Mouse (Mus musculus) intestine, postnatal 0 days (tissue): ENCODE measurements around the gene Snx29. TPM values are rescaled to one million over a fixed set of nuclear protein-coding genes. Genes with fewer than 3 reads are reported as not detected.
A peak's percentile ranks its signal among the peaks of the same experiment; 100 is the strongest.
"Not testable (repeated sequence)": the region's sequence is repeated elsewhere in the genome, so short reads cannot be mapped to it uniquely, and the experiment has no call there.

Source experiments
- ATAC-seq: fragments of 200-750 bp; cut with Nextera tagmentation; 2 replicates; pipeline ENCODE4 v1.8.0; 2017; ENCODE audit warnings: mild to moderate bottlenecking, moderate TSS enrichment, moderate library complexity
- H3K27ac ChIP-seq: fragments of 300-500 bp; sonication (generic); 2 replicates; pipeline ENCODE4 v1.5.1; 2014; ENCODE audit warnings: mild to moderate bottlenecking, low read depth, low read length, moderate library complexity
- H3K27me3 ChIP-seq: fragments of 300-500 bp; sonication (generic); replicated peaks from 2 replicates; pipeline ENCODE4 v1.6.1; 2014; ENCODE audit warnings: low read length, mixed read lengths; ENCODE audit not compliant: control insufficient read depth, insufficient read depth
- H3K36me3 ChIP-seq: fragments of 300-500 bp; sonication (generic); 2 replicates; pipeline ENCODE4 v1.6.1; 2014; ENCODE audit warnings: mild to moderate bottlenecking, moderate library complexity; ENCODE audit not compliant: control insufficient read depth, insufficient read depth
- H3K4me1 ChIP-seq: fragments of 300-500 bp; sonication (generic); replicated peaks from 2 replicates; pipeline ENCODE4 v1.6.1; 2014; ENCODE audit warnings: antibody characterized with exemption, low read length, mixed read lengths; ENCODE audit not compliant: control insufficient read depth, insufficient read depth
- H3K4me2 ChIP-seq: fragments of 300-500 bp; sonication (generic); replicated peaks from 2 replicates; pipeline ENCODE4 v1.6.1; 2014; ENCODE audit warnings: low read depth, mild to moderate bottlenecking, moderate library complexity
- H3K4me3 ChIP-seq: fragments of 300-500 bp; sonication (generic); 2 replicates; pipeline ENCODE4 v1.5.1; 2014; ENCODE audit warnings: low read depth, low read length
- H3K9ac ChIP-seq: fragments of 300-500 bp; sonication (generic); 2 replicates; pipeline ENCODE4 v1.6.1; 2014; ENCODE audit warnings: mild to moderate bottlenecking, low read depth, low read length
- H3K9me3 ChIP-seq: fragments of 300-500 bp; sonication (generic); 2 replicates; pipeline ENCODE4 v1.6.1; 2016; ENCODE audit warnings: mixed run types; ENCODE audit not compliant: control insufficient read depth
- CTCF ChIP-seq: sonication (generic); IDR thresholded peaks from 2 replicates; pipeline ENCODE4 v1.5.1; 2016; ENCODE audit warnings: low read depth, mild to moderate bottlenecking, control low read depth, antibody characterized with exemption, moderate library complexity
- WGBS: fragments of 180-500 bp; shearing (Covaris S2); extraction: QIAGEN DNeasy Blood & Tissue Kit; methylation state at CpG from one replicate; pipeline ENCODE4 v1.1.7; 2014; 5-methylcytosine and 5-hydroxymethylcytosine counted together
- polyA plus RNA-seq: library from polyadenylated mRNA; unstranded; fragments of >200 nt; fragmentation: Nextera tagmentation; extraction: Ambion mirVana; gene quantifications from 2 replicates; pipeline ENCODE4 v1.2.1, GENCODE M21; 2015

The Snx29 gene
- polyA plus RNA-seq, 1 experiment from 2014 or later: 1.9 TPM

GRCm38 (mm10) chr16:11297700-11298099 is 25.0 kb upstream of the Snx29 start:
- 79% methylated on average over 1 of the region's 1 CpGs for WGBS
- not testable (repeated sequence) for H3K4me2 ChIP-seq, ATAC-seq, H3K4me1 ChIP-seq, H3K9me3 ChIP-seq, H3K9ac ChIP-seq, H3K36me3 ChIP-seq, H3K27ac ChIP-seq, H3K4me3 ChIP-seq, H3K27me3 ChIP-seq
- TF ChIP-seq CTCF: peak; percentile 68

DNA sequence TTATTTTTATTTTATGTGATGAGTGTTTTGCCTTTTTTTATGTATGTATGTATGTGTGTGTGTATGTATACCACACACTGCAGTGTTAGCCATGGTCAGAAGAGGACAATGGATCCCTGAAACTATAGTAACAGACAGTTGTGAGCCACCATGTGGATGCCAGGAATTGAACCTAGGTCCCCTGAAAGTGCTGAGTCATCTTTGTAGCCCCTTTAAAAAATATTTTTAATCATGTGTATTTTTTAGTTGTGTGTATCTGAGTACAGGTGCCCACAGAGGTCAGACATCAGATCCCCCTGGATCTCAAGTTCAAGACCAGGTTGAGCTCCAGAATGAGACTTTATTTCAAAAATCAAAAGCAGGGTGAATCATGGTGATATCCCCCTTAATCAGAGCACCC is 19.0 kb upstream of the Snx29 start:
- no peak overlapping the region for H3K9ac ChIP-seq
- no peak for TF ChIP-seq CTCF
- no peak overlapping the region for H3K4me2 ChIP-seq
- H3K27me3 ChIP-seq: no peaks in the 10 kb centered on the region
- no peak overlapping the region for H3K4me3 ChIP-seq
- H3K27ac ChIP-seq: no peak overlapping the region
- no peaks in the 10 kb centered on the region for H3K4me1 ChIP-seq
- ATAC-seq: no peak
- H3K36me3 ChIP-seq: no peaks in the 10 kb centered on the region
- H3K9me3 ChIP-seq: no peaks in the 10 kb centered on the region

- 87% methylated on average over 2 of the region's 2 CpGs for WGBS
- no peak for ATAC-seq
- Histone ChIP-seq H3K4me3 (no peak overlapping the region), H3K4me2 (no peak overlapping the region), H3K27ac (no peak overlapping the region), H3K9me3 (no peaks in the 10 kb centered on the region), H3K27me3 (no peaks in the 10 kb centered on the region), H3K36me3 (no peaks in the 10 kb centered on the region), H3K4me1 (no peaks in the 10 kb centered on the region), H3K9ac (no peak overlapping the region)
- no peak for TF ChIP-seq CTCF
Measured at GRCm38 (mm10) chr16:11305531-11305930, 17.2 kb upstream of the Snx29 start.

DNA sequence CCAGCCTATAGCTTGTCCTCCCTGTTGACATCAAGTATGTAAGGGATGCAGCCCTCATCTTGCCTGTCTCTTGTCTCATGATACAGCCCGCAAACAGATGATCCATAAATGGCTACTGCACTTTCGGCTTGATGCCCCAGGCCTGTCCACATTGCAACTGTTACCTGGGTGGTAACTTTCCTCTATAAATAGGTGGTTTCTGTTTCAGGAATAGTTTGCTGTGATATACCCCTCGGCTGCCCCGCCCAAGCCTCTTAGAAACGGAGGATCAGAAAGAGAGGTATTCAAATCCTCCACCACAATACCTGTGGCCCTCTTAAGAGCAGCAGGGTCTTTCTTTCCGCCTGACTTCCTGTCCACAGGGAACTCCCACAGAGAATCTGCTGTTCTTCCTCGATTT is 9.2 kb upstream of the Snx29 start, which contains the start of gene Tnfrsf17:
Gene Tnfrsf17 (plus strand): TSS at position 301 of the 400 bp plus-strand sequence.
- TF ChIP-seq CTCF: no peak
- Histone ChIP-seq H3K4me1 (no peaks in the 10 kb centered on the region), H3K27me3 (no peaks in the 10 kb centered on the region), H3K4me3 (no peak within 1 kb of the TSS), H3K9ac (no peak within 1 kb of the TSS), H3K9me3 (no peaks in the 10 kb centered on the region), H3K27ac (no peak within 1 kb of the TSS), H3K4me2 (no peak within 1 kb of the TSS), H3K36me3 (no peaks in the 10 kb centered on the region)
- ATAC-seq: no peak
- 78% methylated on average over 7 of the region's 7 CpGs for WGBS

- Histone ChIP-seq H3K4me3 (no peak overlapping the region), H3K27me3 (no peaks in the 10 kb centered on the region), H3K9me3 (no peaks in the 10 kb centered on the region), H3K9ac (no peak overlapping the region), H3K4me1 (no peaks in the 10 kb centered on the region), H3K4me2 (no peak overlapping the region), H3K36me3 (no peaks in the 10 kb centered on the region), H3K27ac (no peak overlapping the region)
- 48% methylated on average over 4 of the region's 5 CpGs for WGBS
- no peak for ATAC-seq
- TF ChIP-seq CTCF: no peak
Measured at GRCm38 (mm10) chr16:11315786-11316320, 6.9 kb upstream of the Snx29 start.

DNA sequence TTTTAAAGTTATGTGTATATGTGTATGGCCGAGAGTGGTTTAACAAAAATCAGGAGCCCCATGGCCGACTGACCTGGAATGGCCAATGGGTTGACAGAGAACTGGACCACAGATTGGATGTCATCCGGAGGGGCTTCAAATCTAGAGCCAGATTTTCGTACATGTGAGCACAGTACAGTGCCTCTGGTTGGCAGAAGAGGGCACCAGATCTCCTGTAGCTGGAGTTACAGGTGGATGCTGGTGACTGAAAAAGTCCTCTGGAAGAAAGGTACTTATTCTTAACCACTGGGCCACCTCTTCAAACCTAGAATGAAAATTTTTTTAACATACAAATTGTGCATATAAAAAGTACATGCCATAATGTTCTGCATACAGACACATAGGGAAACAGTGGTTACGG is 6.0 kb upstream of the Snx29 start:
- peak; percentile 60 for TF ChIP-seq CTCF
- Histone ChIP-seq H3K27ac (no peak overlapping the region), H3K4me2 (no peak overlapping the region), H3K4me3 (no peak overlapping the region), H3K9me3 (no peaks in the 10 kb centered on the region), H3K9ac (no peak overlapping the region), H3K36me3 (no peaks in the 10 kb centered on the region), H3K27me3 (no peaks in the 10 kb centered on the region), H3K4me1 (no peaks in the 10 kb centered on the region)
- 70% methylated on average over 5 of the region's 5 CpGs for WGBS
- no peak for ATAC-seq

DNA sequence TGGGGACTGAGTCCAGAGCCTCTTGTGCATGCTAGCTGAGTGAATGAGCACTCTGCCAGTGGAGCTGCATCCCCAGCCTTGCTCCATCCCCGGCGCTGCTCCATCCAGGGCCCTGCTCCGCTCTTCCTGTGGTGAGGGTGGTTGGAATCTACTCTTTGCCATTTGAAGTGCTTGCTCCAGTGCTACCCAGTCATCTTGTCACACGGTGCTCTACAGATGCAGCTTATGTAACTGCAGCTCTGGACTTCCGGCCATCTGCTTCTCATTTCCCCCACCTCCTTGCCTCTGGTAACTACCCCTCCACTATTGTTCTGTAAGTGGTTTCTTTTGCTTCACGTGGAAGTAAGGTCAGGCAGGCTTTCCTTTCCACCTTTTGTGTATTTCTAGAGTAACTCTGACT is 5.4 kb upstream of the Snx29 start:
- no peaks in the 10 kb centered on the region for H3K27me3 ChIP-seq
- no peak for ATAC-seq
- H3K4me2 ChIP-seq: no peak overlapping the region
- 60% methylated on average over 6 of the region's 6 CpGs for WGBS
- 0 out of 2 replicates have a peak, but pooled peaks cover 3% of the 10 kb centered on the region for H3K4me1 ChIP-seq
- H3K9me3 ChIP-seq: no peaks in the 10 kb centered on the region
- no peak overlapping the region for H3K27ac ChIP-seq
- TF ChIP-seq CTCF: no peak
- no peak overlapping the region for H3K4me3 ChIP-seq
- H3K9ac ChIP-seq: no peak overlapping the region
- H3K36me3 ChIP-seq: no peaks in the 10 kb centered on the region
